In the genomic region with DNA sequence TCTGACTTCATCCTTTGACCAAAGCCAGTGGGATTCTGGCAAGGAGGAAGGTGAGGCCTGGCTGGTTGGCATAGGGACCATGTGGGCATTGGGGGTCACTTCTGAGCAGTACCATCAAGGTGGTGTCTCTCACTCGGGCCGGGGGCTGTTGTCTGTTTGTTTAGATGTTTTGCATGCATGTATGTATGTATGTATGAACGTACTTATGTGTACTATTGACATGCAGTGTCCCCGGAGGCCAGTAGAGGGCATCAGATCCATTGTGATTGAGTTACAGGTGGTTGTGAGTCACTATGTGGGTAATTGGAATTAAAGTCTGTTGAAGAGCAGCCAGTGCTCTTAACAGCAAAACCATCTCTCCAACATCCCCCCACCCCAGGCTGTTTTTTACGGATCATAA, we compare ENCODE assay signal across 9 mouse cellular contexts. TPM values are rescaled to one million over a fixed set of nuclear protein-coding genes. Genes with fewer than 3 reads are reported as not detected.
A peak's percentile ranks its signal among the peaks of the same experiment; 100 is the strongest.
DNase-seq lines count a peak whose midpoint lies in the region; ATAC-seq and TF ChIP-seq lines count a peak whose summit lies in the region.
"Had no signal": no experiment of that assay in that cellular context is flagged by ENCODE, and none has a peak within 500 bp of the region (broad histone marks: within the 10 kb centered on the region; RNA-seq: fewer than 3 reads in every experiment).

No protein-coding gene starts in this region.

- no peak overlapping the region for H3K9ac ChIP-seq in forebrain, embryonic 16.5 days (replicated peaks; ENCODE audit: low read depth, low read length)
- no peak overlapping the region for H3K9ac ChIP-seq in intestine, embryonic 15.5 days
- H3K9ac ChIP-seq: liver, embryonic 15.5 days had no signal

- no peak overlapping the region for H3K27ac ChIP-seq in forebrain, embryonic 16.5 days (ENCODE audit: low read length)
- H3K27ac ChIP-seq in intestine, embryonic 15.5 days: no peak overlapping the region
- 0 out of 2 replicates have a peak overlapping the region, but pooled peaks have one; percentile 16 for H3K27ac ChIP-seq in limb, embryonic 10.5 days
- H3K27ac ChIP-seq: liver, embryonic 15.5 days had no signal

- peak; percentile 93 for DNase-seq in 3T3-L1 (ENCODE audit: low read depth, low spot score)
- DNase-seq in c-Kit-positive CD71-positive TER-119-positive erythroid progenitor cells, embryonic 14.5 days (ENCODE audit: low spot score): peak; percentile 74
- DNase-seq in limb, embryonic 10.5 days (ENCODE audit: low spot score): peak; percentile 84
- peak; percentile 65 for DNase-seq in retina, adult 2 months (ENCODE audit: low read depth, low spot score)
- DNase-seq in thymus, postnatal 4 days: peak; percentile 88

- ATAC-seq in forebrain, embryonic 16.5 days: peak; percentile 33; the same call in 1 of the 2 replicates
- peak; percentile 60 for ATAC-seq in intestine, embryonic 15.5 days

- no peaks in the 10 kb centered on the region for H3K9me3 ChIP-seq in E14TG2a.4 (ENCODE audit: low read length)
- H3K9me3 ChIP-seq in forebrain, embryonic 16.5 days (ENCODE audit: control insufficient read depth, low read length): no peaks in the 10 kb centered on the region
- no peaks in the 10 kb centered on the region for H3K9me3 ChIP-seq in intestine, embryonic 15.5 days
- H3K9me3 ChIP-seq in limb, embryonic 10.5 days (replicated peaks): no peaks in the 10 kb centered on the region
- H3K9me3 ChIP-seq: liver, embryonic 15.5 days had no signal

- H3K4me3 ChIP-seq in E14TG2a.4 (replicated peaks; ENCODE audit: low read length): no peak overlapping the region
- no peak overlapping the region for H3K4me3 ChIP-seq in forebrain, embryonic 16.5 days (replicated peaks; ENCODE audit: low read length)
- H3K4me3 ChIP-seq in intestine, embryonic 15.5 days (replicated peaks): no peak overlapping the region
- H3K4me3 ChIP-seq in limb, embryonic 10.5 days: no peak overlapping the region
- H3K4me3 ChIP-seq: liver, embryonic 15.5 days had no signal

- WGBS in forebrain, embryonic 16.5 days: 2% methylated on average over 5 of the region's 5 CpGs
- WGBS in intestine, embryonic 15.5 days: 4% methylated on average over 5 of the region's 5 CpGs
- 11% methylated on average over 5 of the region's 5 CpGs for WGBS in limb, embryonic 10.5 days

- peak; percentile 72 for TF ChIP-seq CTCF in E14TG2a.4 (conservative IDR thresholded peaks at IDR 0.05; ENCODE audit: low read length)

- H3K4me2 ChIP-seq in forebrain, embryonic 16.5 days (ENCODE audit: low read length): no peak overlapping the region
- H3K4me2 ChIP-seq in intestine, embryonic 15.5 days (replicated peaks): no peak overlapping the region
- H3K4me2 ChIP-seq: liver, embryonic 15.5 days had no signal

- peaks cover 8% of the 10 kb centered on the region; the same call in 1 of the 2 replicates for H3K27me3 ChIP-seq in E14TG2a.4 (ENCODE audit: insufficient read depth, low read length)
- H3K27me3 ChIP-seq in forebrain, embryonic 16.5 days (replicated peaks; ENCODE audit: control insufficient read depth, insufficient read depth, low read length): no peaks in the 10 kb centered on the region
- no peaks in the 10 kb centered on the region for H3K27me3 ChIP-seq in intestine, embryonic 15.5 days (replicated peaks)
- no peaks in the 10 kb centered on the region; the same call in 1 of the 2 replicates for H3K27me3 ChIP-seq in limb, embryonic 10.5 days (ENCODE audit: low read depth, poor library complexity, severe bottlenecking)

- peaks cover 2% of the 10 kb centered on the region for H3K4me1 ChIP-seq in E14TG2a.4 (replicated peaks; ENCODE audit: low read depth, low read length)
- H3K4me1 ChIP-seq in forebrain, embryonic 16.5 days (replicated peaks; ENCODE audit: control insufficient read depth, insufficient read depth, low read length): no peaks in the 10 kb centered on the region
- no peaks in the 10 kb centered on the region for H3K4me1 ChIP-seq in intestine, embryonic 15.5 days (replicated peaks)
- peaks cover 5% of the 10 kb centered on the region; the same call in 1 of the 2 replicates for H3K4me1 ChIP-seq in limb, embryonic 10.5 days
- H3K4me1 ChIP-seq: liver, embryonic 15.5 days had no signal

- no peaks in the 10 kb centered on the region for H3K36me3 ChIP-seq in E14TG2a.4 (ENCODE audit: insufficient read depth, low read length)
- no peaks in the 10 kb centered on the region for H3K36me3 ChIP-seq in forebrain, embryonic 16.5 days (ENCODE audit: control insufficient read depth, insufficient read depth)
- no peaks in the 10 kb centered on the region for H3K36me3 ChIP-seq in intestine, embryonic 15.5 days
- H3K36me3 ChIP-seq in limb, embryonic 10.5 days: no peaks in the 10 kb centered on the region
- H3K36me3 ChIP-seq: liver, embryonic 15.5 days had no signal

RNA-seq across cellular contexts. Expression of a gene that starts 15.7 kb away (rescaled TPM):
- 3.7 and 4.0 TPM in 2 replicates for polyA plus RNA-seq in forebrain, embryonic 16.5 days (2015; fragmentation: Nextera tagmentation; extraction: Ambion mirVana)
- 7.5 and 10.5 TPM in 2 replicates for polyA plus RNA-seq in intestine, embryonic 15.5 days (2015; fragmentation: Nextera tagmentation; extraction: Ambion mirVana)
- 6.5 and 8.1 TPM in 2 replicates for polyA plus RNA-seq in limb, embryonic 10.5 days (2016; fragmentation: Nextera tagmentation; extraction: Ambion mirVana)

RNA-seq across cellular contexts. Expression of a gene that starts 15.7 kb away (rescaled TPM):
- polyA plus RNA-seq in forebrain, embryonic 16.5 days (2015; fragmentation: Nextera tagmentation; extraction: Ambion mirVana): 3.3 and 3.7 TPM in 2 replicates
- polyA plus RNA-seq in intestine, embryonic 15.5 days (2015; fragmentation: Nextera tagmentation; extraction: Ambion mirVana): 7.2 and 9.9 TPM in 2 replicates
- 8.9 and 9.4 TPM in 2 replicates for polyA plus RNA-seq in limb, embryonic 10.5 days (2016; fragmentation: Nextera tagmentation; extraction: Ambion mirVana)

RNA-seq across cellular contexts. Expression of a gene that starts 32.1 kb away (rescaled TPM):
- polyA plus RNA-seq in forebrain, embryonic 16.5 days (2015; fragmentation: Nextera tagmentation; extraction: Ambion mirVana): 0.13 and 0.40 TPM in 2 replicates
- polyA plus RNA-seq in intestine, embryonic 15.5 days (2015; fragmentation: Nextera tagmentation; extraction: Ambion mirVana): 5.1 and 5.6 TPM in 2 replicates
- 0.08 and 0.30 TPM in 2 replicates for polyA plus RNA-seq in limb, embryonic 10.5 days (2016; fragmentation: Nextera tagmentation; extraction: Ambion mirVana)

RNA-seq across cellular contexts. Expression of a gene that starts 39.7 kb away (rescaled TPM):
- 271 and 273 TPM in 2 replicates for polyA plus RNA-seq in forebrain, embryonic 16.5 days (2015; fragmentation: Nextera tagmentation; extraction: Ambion mirVana)
- 335 and 348 TPM in 2 replicates for polyA plus RNA-seq in intestine, embryonic 15.5 days (2015; fragmentation: Nextera tagmentation; extraction: Ambion mirVana)
- 503 and 564 TPM in 2 replicates for polyA plus RNA-seq in limb, embryonic 10.5 days (2016; fragmentation: Nextera tagmentation; extraction: Ambion mirVana)

RNA-seq across cellular contexts. Expression of a gene that starts 53.3 kb away (rescaled TPM):
- 1.3 TPM in 2 replicates for polyA plus RNA-seq in forebrain, embryonic 16.5 days (2015; fragmentation: Nextera tagmentation; extraction: Ambion mirVana)
- 8.3 and 9.2 TPM in 2 replicates for polyA plus RNA-seq in intestine, embryonic 15.5 days (2015; fragmentation: Nextera tagmentation; extraction: Ambion mirVana)
- polyA plus RNA-seq in limb, embryonic 10.5 days (2016; fragmentation: Nextera tagmentation; extraction: Ambion mirVana): 1.8 and 2.4 TPM in 2 replicates
